Mouse (Mus musculus): ENCODE measurements at regions not wholly inside any gene's neighbourhood (a gene's known extent, or its start where the extent isn't known, plus 50 kb on each side); places are given as distances from the start of the nearest gene placed in this dataset.
A peak's percentile ranks its signal among the peaks of the same experiment; 100 is the strongest.

DNA sequence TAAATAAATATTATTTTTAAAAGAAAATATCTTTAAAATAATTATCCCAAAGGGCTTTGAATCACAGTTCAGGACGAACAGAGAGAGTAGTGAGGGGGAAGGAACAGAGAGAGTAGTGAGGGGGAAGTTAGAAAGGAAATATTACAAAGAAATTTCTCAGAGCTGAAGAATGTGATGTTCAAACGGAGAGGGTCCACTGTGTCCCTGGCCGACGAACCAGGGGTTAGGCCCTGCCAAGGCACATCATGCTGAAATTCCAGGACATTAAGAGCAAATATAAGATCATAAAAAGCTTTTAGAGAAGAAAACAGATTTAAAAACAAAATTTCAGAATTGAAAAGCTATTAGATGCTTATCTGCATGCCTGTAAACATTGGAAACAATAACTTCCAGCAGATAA is 61.6 kb downstream of the Skor1 start:
- DNase-seq = no peak

DNA sequence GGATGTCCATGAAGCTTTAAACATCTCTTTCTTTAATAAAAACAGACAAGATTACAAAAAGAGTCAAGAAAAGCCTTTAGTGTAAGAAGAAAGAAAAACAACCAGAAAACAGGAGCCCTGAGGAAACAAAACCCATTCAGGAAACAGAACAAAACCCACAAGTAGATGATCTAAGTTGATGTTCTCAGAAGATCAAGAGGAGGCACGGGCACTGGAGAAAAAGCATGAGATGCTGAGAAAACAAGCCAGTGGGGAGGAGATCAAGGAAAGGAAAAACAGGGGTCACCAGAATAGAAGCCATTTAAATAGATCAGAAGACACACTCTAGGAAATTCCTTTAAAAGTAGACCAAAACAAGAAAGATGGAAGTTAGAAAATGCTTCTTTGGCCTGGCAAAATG is 62.1 kb downstream of the Skor1 start:
- no peak for DNase-seq

DNA sequence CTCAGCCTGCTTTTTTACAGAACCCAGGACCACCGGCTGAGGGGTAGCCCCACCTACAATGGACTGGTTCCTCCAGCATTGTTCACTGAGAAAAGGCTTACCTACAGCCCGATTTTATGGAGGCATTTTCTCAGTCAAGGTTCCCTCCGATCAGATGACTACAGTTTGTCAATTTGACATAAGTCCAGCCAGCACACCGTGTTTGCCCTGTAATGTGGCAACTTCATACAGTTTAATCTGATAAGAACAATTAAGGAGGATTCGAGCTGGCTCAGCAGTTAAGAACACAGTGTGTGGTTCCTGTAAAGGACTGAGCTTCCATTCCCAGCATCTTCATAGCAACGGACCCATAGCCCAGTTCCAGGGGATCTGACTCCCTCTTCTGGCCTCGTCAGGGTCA is 65.9 kb downstream of the Skor1 start:
- DNase-seq = no peak

DNA sequence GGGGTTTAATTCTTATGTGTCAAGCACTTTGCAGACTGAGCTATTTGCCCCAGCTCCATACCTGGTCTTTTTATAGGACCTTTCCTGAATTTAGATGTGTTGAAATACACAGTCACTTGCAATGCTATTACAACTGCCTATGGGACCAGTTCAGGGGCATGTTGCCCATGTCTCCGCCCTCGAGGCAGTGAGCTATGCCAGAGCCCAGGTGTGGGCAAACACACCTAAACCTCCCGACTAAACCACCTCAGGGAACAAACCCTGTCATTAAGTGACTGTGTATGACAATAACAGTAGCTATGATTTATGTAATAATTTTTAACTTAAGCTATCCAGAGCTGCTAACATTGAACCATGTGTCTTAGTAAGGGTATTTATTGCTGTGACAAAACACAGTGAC is 66.5 kb downstream of the Skor1 start:
- DNase-seq = no peak

DNA sequence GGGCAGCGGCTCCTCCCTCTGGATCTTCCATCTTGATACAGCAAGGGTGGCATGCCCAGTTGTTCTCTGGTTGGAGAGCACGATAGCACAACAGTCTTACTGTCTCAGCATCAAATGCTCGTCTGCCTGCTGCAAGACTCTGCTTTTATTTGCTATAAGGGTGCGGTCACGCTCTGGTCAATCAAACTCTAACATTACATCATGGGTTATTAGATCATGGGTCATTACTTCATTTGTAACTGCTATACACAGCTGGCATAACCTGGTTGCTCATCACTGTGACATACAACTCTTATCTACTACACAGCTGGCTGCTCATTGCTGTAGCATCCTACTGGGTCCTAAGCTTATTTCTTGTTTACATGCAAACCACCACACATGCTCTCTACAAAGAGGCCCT is 68.4 kb downstream of the Skor1 start:
- DNase-seq = no peak

DNA sequence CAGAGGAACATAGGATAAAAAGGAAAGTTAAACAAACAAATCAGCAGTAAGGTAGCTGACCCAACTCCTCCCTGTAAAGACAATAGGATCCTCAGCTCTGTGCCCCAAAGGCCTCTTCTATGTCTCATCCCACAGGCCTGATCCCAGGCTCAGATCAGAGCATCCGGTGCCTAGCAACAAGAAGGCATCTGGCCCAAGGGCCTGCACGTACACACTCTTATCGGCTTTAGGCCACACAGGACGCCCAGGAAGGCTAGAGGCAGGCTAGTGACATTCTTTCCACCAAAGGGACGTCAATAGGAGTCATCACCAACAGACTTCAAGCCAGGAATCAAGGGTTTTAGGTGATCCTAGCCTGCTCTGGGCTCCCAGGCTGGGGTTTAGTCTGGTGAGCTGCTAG is 73.5 kb downstream of the Skor1 start:
- no peak for DNase-seq

DNA sequence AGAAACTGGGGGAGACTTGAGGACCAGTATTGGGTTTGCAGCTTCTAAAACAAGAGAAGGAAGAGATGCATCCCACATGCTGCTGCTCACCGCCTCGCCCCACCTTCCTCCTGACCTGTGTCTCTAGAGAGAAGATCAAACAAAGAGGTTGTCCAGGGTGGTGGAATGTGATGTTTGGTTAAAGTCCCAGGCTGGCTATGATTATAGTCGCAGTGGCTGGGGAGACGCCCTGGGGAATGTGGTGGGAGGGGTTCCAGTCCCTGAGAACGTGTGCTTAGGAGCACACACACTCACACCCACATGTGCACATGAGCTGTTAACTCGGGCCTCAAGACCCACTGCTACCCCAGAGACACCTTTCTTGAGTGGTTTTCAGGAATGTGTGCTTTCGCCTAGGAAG is 74.0 kb downstream of the Skor1 start:
- no peak for DNase-seq

DNA sequence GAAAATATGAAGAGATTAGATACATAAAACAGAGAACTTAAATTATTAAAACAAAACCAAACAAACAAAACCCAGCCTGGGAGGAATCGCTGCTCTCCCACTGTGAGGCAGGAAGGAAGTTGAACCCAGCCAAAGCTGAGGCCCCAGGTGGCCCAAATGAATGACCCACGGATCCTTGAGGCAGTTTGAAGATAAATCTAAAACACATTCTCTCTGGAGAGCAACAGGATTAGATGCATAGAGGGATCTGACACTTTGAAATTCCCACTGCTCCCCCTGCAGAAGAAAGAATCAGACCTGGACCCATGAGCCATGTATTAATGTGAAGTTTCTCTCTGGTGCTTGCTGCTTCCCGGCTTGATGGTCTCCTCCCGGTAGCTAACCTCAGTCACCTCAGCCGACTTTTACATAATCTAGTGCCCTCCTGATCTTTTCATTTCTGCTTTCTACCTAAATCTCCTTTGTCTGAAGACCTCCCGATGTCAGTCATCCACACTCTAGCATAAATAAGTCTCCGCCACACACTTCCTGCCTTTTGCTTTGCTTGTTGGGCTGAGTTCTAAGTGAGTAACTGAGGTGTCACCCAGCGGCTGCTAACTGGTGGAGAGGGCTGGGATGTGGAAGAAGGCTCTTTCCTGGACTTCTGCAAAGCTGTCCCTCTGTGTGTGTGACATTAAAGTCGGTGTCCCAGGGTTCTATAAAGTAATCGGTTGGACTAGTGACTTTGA is 74.6 kb downstream of the Skor1 start:
- DNase-seq = peak in 1 of 2 experiments; percentile 21

DNA sequence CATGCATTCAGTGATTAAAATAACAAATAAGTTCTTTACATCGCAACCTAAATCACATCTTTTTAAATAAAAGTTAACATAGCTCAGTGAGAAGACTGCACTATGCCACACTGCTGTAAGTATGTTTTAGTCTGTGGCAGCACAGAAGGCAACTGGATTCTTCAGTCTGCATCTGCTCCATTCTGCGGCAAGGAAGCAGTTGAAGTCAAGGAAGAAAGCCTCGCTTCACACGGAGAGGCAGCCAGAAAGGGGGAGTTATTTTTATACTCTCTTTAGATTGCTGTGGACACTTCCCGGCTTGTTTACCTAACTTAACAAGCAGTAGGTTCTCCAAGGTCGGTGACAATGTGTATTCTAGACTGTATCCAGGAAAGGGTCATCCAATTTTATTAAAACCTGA is 77.7 kb downstream of the Skor1 start:
- DNase-seq = no peak

DNA sequence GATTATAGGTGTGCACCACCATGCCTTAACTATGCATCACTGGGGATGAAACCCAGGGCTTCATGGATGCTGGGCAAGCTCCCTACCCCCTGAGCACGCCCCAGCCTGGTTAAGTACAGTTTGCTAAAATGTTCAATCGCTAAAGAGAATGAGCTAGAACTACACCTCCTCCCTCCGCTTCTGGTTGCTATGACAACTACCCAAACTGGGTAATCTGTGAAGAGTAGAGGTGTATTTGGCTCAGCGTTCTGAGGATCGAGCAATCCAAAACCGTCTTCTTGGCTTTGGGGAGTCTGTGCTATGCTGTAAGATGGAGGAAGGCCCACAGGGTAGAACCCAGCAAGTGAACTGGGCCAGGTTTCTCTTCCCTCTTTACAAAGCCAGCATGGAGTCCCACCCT is 78.8 kb downstream of the Skor1 start:
- no peak for DNase-seq

DNA sequence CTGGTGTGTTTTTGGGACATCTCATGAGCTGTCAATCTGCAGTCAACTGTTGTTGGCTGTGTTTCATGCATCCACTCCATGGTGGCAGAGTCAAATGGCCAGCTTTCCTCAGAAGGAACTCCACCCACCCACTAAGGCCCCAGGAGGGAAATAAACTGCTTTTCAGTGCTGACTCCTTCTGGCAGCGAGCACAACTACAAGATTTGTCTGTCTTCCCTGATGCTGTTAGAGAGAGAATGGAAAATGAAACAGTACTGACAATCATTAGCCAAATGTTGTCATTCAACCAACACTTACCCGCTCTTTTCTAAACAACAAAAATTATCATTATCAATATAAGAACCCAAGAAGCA is 79.3 kb upstream of the Pias1 start:
- DNase-seq = peak in 1 of 2 experiments; percentile 38

DNA sequence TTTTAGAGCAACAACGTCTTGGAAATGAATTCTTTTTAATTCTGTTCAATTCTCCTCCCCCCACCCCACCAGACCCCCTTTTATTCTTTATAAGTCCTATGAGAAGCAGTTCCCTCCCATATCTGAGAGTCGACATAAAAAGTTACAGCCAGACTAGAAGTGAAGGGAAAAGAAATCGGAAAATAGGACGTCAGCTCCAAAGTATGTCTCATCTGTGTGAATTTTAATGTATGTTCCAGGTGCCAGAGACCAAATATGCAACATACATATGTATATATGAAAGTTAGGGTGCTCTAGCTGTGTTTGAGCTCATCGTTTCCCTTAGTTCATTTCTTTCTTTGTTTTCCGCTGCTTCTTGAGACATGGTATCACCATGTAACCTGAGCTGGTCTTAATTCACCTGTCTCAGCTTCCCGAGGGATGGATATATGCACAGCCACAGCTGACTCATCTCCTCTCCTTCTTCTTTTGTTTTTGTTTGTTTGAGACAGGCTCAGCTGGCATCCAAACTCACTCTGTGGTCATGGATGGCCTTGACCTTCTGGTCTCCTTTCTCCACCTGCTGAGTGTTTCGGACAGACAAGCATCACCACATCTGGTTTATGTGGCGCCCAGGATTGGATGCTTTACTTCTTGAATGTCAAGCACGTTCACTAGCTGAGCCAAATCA is 78.8 kb upstream of the Pias1 start:
- no peak for DNase-seq

DNA sequence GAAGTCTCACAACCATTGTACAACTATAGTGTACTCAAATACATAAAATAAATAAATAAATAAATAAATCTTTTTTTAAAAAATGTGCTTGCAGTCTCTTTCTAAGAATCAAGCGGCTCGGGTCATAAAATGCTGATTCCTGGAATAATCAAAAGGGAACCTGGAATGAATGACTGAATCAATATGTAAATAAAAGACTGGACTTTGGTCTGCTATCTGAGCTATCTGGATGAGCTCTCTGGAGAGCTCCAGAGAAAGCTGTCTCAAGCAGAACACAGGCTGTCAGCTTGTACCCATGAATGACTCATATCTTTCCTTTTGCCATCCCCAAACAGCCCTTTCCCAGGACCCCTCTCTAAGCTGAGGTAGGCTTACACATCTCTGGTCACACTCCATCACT is 75.8 kb upstream of the Pias1 start:
- DNase-seq = no peak

DNA sequence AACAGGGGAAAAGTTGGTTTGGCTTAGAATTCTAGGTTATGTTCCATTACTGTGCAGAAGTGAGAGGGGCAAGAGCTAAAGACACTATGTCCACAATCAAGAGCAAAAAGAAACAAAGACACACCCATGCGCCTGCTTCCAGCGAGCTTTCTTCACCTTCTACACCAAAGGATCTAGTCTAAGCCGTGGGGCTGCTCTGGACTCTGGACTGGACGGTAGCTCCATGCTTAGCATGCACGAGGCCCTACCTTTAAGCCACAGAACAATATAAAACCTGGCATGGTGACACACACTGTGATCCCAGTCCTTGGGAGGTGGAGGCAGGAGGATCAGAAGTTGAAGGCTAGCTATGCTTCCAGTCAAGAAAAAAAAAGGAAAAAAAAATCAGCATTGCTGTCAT is 73.0 kb upstream of the Pias1 start:
- DNase-seq = peak in 1 of 2 experiments; percentile 30

DNA sequence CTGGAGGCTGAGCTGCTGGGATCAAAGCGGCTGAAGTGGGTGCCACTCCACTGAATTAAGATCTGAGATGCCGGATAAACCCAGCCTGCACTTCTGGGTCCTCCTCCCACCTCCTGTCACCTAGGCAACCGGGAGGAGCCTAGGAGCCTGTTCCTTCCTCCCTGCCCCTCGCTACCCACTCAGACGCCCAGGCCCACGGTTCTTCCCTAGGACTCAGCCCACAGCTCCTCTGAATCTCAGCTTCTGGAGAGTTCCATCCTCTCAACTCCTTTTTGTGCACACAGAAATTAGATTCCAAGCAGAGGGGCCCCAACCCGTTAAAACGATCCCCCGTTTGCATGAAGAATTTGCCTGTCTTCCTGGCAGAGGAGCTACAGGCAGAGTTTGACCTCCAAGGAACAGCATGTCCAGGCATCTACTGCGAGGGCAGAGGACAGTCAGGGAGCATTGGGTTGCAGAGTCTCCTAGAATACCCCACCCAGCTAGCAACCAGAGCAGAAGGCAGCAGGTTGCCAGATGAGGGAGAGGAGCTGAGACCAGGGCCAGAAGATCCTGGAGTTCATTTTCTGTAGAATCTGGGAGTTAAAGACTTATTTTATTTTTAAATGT is 71.6 kb upstream of the Pias1 start:
- DNase-seq = peak; percentile 81

DNA sequence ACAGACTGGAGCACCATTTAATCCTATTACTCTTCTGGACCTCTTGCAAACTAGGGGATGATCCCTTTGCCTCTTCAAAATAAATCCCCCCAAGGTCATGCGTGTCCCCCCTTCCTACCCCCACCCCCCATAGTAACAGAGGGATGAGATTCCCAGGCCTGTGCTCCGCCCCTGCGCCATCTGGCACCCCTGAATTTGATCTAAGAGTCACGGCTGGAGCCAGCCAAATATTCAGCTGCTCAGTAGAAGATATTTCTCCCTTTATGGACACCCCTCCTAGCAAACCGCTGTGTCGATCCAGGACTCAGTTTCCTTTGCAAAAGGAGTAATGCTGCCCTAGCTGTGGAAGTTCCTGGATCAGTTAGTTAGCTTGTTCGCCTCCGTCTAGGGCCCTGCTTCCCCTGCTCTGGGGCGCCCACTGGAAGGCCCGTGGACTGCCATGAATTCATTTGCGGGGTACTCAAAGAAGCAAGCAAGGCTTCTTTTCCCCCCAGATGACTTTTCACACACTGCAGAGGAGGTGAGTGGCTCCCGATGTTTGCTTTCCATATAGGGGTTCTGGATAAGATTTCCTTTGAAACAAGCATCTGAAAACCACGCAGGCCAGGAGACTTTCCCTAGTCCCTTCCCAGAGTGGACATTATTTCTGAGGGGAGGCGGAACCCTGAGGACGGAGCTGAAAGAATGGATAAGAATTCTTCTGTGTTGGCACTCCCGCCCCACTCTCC is 70.9 kb upstream of the Pias1 start:
- DNase-seq = no peak

DNA sequence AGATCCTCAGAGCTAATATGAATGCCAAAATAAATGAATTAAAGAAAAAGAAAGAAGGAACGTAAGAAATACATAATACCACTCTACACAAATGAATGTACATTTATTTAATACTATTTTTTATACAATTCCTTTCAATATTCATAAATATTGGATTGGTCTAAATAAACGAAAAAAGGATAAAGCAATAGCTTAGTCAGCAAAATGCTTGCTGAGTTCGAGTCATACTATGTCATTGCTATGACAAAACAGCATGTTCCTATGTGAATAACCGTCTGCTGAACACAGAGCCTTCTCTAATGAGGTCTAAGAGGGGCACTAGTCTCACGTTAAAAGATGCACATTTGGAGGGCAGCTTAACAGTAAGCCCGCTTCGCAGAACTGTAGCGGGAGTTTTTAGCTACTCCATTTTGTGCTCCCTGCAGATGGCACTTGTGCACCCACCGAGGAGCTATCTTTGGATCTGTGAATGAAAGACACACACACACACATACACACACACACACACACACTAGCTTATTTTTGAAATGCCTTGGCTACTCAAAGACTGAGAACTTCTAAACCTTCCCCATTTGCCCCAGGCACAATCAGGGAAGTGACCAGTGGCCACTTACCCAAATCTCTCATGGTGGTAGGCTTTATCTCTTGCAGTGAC is 69.1 kb upstream of the Pias1 start:
- DNase-seq = no peak

DNA sequence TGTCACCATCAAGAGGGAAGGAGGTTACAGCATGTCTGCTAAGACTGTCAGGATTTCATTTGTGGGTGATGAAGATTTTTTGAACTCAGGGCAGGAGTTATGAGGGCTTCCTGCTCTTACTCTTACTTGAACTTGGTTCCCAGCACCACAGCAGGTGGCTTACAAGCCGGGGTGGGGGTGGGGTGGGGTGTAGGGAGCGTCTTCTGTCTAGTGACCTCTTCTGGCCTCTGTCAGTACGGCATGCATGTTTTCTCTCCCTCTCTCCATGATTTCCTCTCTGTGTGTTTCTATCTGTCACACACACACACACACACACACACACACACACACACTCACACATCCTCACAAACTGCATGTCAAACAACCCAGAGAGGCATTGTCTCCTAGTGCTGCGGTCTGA is 64.5 kb upstream of the Pias1 start:
- DNase-seq = no peak

DNA sequence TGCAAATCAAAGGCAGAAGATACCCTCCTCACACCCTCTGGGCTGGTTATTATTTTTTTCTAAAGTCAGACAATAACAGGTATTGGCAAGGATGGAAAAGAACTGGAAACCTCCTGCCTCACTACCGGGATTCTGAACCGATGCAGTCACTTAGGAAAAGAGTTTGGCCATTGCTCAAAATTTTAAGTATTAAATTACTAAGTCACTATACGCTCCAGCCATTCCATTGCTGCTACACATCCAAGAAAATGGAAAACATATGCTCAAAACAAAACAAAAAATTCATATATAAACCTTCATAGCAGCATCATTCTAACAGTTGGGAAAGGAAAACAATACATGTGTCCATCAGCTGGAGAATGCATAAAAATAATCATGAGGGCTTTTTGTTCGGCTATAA is 63.9 kb upstream of the Pias1 start:
- DNase-seq = no peak

DNA sequence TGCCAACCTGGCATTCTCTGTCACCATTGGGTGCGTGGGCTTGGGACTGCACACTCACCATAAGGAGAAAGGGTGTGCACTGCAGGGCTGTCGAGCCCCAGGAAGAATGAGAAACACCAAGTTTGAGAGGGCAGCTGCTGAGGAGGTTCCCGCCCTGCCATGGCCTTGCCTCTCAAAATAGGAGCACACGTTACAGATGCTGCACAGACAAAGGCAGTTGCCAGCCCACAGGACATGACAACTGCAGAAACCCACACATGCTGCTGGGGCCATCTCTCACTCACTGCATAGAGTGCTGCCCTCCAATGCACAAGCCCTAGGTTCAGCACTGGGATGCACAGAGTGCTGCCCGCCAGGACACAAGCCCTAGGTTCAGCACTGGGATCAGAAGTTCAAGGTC is 61.6 kb upstream of the Pias1 start:
- DNase-seq = no peak

DNA sequence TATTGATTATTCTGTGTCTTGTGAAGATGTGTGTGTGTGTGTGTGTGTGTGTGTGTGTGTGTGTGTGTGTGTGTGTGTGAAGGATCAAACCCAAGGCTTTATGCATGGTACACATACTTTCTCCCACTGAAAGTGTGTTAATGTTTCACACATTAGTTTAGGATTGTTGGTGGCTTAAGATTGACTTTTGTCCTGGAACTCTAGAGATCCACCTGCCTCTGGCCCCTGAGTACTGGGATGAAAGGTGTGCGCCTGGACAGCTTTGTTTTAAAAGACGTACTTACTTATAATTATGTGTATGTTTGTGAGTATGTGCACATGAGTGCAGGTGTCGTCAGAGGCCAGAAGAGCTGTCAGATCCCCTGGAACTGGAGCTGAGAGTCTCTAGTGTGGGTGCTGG is 59.3 kb upstream of the Pias1 start:
- no peak for DNase-seq

DNA sequence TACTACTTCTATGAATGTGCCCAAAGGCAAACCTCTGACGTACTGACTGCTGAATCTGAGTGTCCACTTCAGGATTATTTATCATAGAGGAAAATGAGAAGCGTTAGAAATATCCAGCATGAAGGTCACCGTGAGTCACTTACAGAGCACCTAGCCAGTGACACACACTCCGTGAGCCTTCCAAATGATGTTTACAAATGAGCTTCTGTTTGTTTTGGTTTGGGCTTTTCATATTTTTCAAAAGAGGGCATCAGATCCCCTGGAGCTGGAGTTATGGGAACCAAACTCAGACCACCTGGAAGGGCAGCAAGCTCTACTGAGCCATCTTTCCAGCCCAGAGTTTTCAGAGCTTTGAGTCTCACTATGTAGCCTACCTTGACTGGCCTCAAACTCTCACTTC is 57.8 kb upstream of the Pias1 start:
- DNase-seq = no peak

DNA sequence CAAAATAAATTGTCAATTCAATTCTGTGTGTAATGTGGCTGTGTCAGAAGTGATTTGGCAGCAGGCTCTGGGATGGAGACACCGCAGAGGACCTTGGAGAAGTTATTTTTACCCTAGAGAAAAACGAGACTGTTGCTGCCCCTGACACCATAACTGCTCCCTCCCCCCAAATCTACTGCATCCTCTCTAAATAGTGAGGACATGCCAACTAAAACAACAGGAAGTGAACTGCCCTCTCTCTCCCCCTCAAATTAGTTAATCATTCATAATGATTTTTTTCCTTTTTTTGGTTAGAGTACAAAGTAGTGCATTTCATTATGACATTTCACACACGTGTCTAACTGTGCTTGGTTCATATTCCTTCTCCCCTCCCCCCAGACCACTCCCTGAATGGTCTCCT is 55.6 kb upstream of the Pias1 start:
- DNase-seq = peak in 1 of 2 experiments; percentile 42

All from kidney, postnatal 36 days (tissue).